21 mouse cellular contexts compared by ENCODE assay signal in genomic region chr4:85151881-85152280, GRCm38 (mm10). TPM values are rescaled to one million over a fixed set of nuclear protein-coding genes. Genes with fewer than 3 reads are reported as not detected.
DNase-seq lines count a peak whose midpoint lies in the region; ATAC-seq and TF ChIP-seq lines count a peak whose summit lies in the region.
"Had no signal": no experiment of that assay in that cellular context is flagged by ENCODE, and none has a peak within 500 bp of the region (broad histone marks: within the 10 kb centered on the region; RNA-seq: fewer than 3 reads in every experiment).

No protein-coding gene starts in this region.

- no peak for TF ChIP-seq CTCF in kidney, adult 2 months (conservative IDR thresholded peaks at IDR 0.05; ENCODE audit: insufficient read depth, insufficient read length, low read depth, low read length)

- H3K4me3 ChIP-seq in kidney, adult 2 months (ENCODE audit: insufficient read depth, low read depth, low read length): no peak overlapping the region
- no peak overlapping the region for H3K4me3 ChIP-seq in kidney, embryonic 16.5 days (ENCODE audit: low read length)
- H3K4me3 ChIP-seq: embryonic facial prominence, embryonic 12.5 days; heart, embryonic 10.5 days had no signal

- no peaks in the 10 kb centered on the region for H3K27me3 ChIP-seq in kidney, adult 2 months (replicated peaks; ENCODE audit: control insufficient read depth, insufficient read depth, low read length)
- H3K27me3 ChIP-seq in kidney, embryonic 16.5 days (ENCODE audit: insufficient read depth, low read length): no peaks in the 10 kb centered on the region
- H3K27me3 ChIP-seq: embryonic facial prominence, embryonic 12.5 days had no signal

- no peak for TF ChIP-seq POLR2A in kidney, adult 2 months (IDR thresholded peaks at IDR 0.05; ENCODE audit: low read depth, low read length)

- WGBS in kidney, adult 2 months: 55% methylated on average over 7 of the region's 7 CpGs
- WGBS in kidney, embryonic 16.5 days: 69% methylated on average over 7 of the region's 7 CpGs

- H3K4me1 ChIP-seq in kidney, adult 2 months (ENCODE audit: control insufficient read depth, insufficient read depth, low read length): no peaks in the 10 kb centered on the region
- no peaks in the 10 kb centered on the region for H3K4me1 ChIP-seq in kidney, embryonic 16.5 days (ENCODE audit: insufficient read depth, low read length)
- H3K4me1 ChIP-seq: embryonic facial prominence, embryonic 12.5 days; heart, embryonic 10.5 days had no signal

- H3K9ac ChIP-seq in kidney, embryonic 16.5 days (replicated peaks; ENCODE audit: low read length): no peak overlapping the region
- H3K9ac ChIP-seq: embryonic facial prominence, embryonic 12.5 days had no signal

- no peak for ATAC-seq in kidney, embryonic 16.5 days (ENCODE audit: low FRiP score, low TSS enrichment)
- ATAC-seq: CD4-positive, CD25-positive, alpha-beta regulatory T cell, adult 4 months; forebrain, embryonic 16.5 days had no signal

- H3K36me3 ChIP-seq in kidney, adult 2 months (ENCODE audit: control insufficient read depth, insufficient read depth, low read length): no peaks in the 10 kb centered on the region
- no peaks in the 10 kb centered on the region for H3K36me3 ChIP-seq in kidney, embryonic 16.5 days (ENCODE audit: insufficient read depth, low read length)
- H3K36me3 ChIP-seq: embryonic facial prominence, embryonic 12.5 days; G1E; heart, embryonic 10.5 days had no signal

- DNase-seq in kidney, adult 2 months: peak; percentile 61
- peak; percentile 11 for DNase-seq in kidney, postnatal 14 days
- no peak for DNase-seq in kidney, adult 18-20 months
- DNase-seq in lung, postnatal 10 days: peak; percentile 11
- DNase-seq in lung, postnatal 4 days: no peak
- DNase-seq in NIH3T3 (ENCODE audit: low read depth): peak; percentile 8
- DNase-seq: adrenal gland, postnatal 10 days; B cell, adult 2 months; cerebellum, adult 11-12 months; cerebellum, adult 9-10 months; cerebellum, postnatal 25 days; gastrocnemius, postnatal 10 days; heart, adult 18-20 months; heart, postnatal 10 days; heart, postnatal 4 days had no signal

- no peak overlapping the region for H3K4me2 ChIP-seq in kidney, embryonic 16.5 days (replicated peaks; ENCODE audit: low read depth, low read length)
- H3K4me2 ChIP-seq: embryonic facial prominence, embryonic 12.5 days had no signal

- H3K9me3 ChIP-seq in kidney, embryonic 16.5 days (ENCODE audit: low read length): no peaks in the 10 kb centered on the region
- H3K9me3 ChIP-seq: embryonic facial prominence, embryonic 12.5 days; heart, embryonic 10.5 days had no signal

- H3K27ac ChIP-seq in kidney, adult 2 months (ENCODE audit: insufficient read depth, low read depth, low read length): no peak overlapping the region
- H3K27ac ChIP-seq in kidney, embryonic 16.5 days (ENCODE audit: low read length): no peak overlapping the region
- H3K27ac ChIP-seq: embryonic facial prominence, embryonic 12.5 days; heart, embryonic 10.5 days had no signal

RNA-seq across cellular contexts. Expression of gene Sh3gl2, which starts 53.0 kb away (rescaled TPM):
- 12.3 and 13.0 TPM in 2 replicates for polyA plus RNA-seq in kidney, adult 2 months (2012; rRNA removed)
- polyA plus RNA-seq in kidney, embryonic 16.5 days (2015; fragmentation: Nextera tagmentation; extraction: Ambion mirVana): 19.6 and 22.3 TPM in 2 replicates
- polyA plus RNA-seq: CD4-positive, CD25-positive, alpha-beta regulatory T cell, adult 4 months; G1E had no signal

Comparison
In these comparisons a context has a peak if more than half of its experiments do, and no peak if none do; other contexts are left out.
1. DNase-seq: peak in kidney, adult 2 months (single experiment), kidney, postnatal 14 days (single experiment), lung, postnatal 10 days (single experiment) and NIH3T3 (single experiment); none in kidney, adult 18-20 months (single experiment) and lung, postnatal 4 days (0 of 2).